ENCODE assay signal across 15 mouse cellular contexts in the genomic region with DNA sequence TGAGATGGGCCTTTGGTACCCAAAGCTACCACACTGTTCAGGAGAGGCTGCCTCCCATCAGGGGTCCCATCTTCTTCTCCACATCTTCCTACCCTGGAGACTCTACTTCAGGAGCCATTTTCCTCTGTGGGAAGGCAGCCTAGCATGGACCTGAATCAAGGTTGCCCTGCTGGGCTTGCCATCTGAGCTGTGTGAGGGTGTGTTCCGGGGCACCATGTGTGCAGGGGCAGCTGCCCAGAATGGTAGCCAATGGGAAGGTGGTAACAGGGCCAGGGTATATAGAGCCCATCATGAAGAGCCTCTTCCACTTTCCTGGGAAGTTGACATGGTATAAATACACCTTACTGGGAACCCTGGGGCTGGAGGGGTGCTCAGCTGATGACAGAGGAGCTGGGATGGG.
"Had no signal": no experiment of that assay in that cellular context is flagged by ENCODE, and none has a peak within 500 bp of the region (broad histone marks: within the 10 kb centered on the region; RNA-seq: fewer than 3 reads in every experiment).

No protein-coding gene starts in this region.

- H3K9me3 ChIP-seq: limb, embryonic 10.5 days; liver, embryonic 15.5 days; megakaryocyte, embryonic 14.5 days; midbrain, embryonic 15.5 days had no signal

- H3K4me1 ChIP-seq: liver, embryonic 15.5 days; megakaryocyte, embryonic 14.5 days had no signal

- H3K4me2 ChIP-seq: liver, embryonic 11.5 days; liver, embryonic 15.5 days; lung, embryonic 14.5 days; midbrain, embryonic 11.5 days; midbrain, embryonic 15.5 days had no signal

- H3K27me3 ChIP-seq: liver, embryonic 15.5 days; midbrain, embryonic 15.5 days had no signal

- H3K9ac ChIP-seq: liver, embryonic 15.5 days; lung, embryonic 14.5 days; midbrain, embryonic 15.5 days had no signal

- H3K4me3 ChIP-seq: layer of hippocampus, adult 2 months; limb, embryonic 10.5 days; liver, embryonic 15.5 days; megakaryocyte, embryonic 14.5 days; midbrain, embryonic 15.5 days had no signal

- ATAC-seq: midbrain, embryonic 15.5 days had no signal

- H3K36me3 ChIP-seq: limb, embryonic 10.5 days; liver, embryonic 15.5 days; midbrain, embryonic 15.5 days had no signal

- DNase-seq: kidney, postnatal 10 days; kidney, postnatal 4 days; lung, embryonic 14.5 days; lung, postnatal 14 days; right cerebral cortex, adult 18-20 months; right cerebral cortex, postnatal 25 days; thymus, postnatal 36 days had no signal

- H3K27ac ChIP-seq: layer of hippocampus, adult 2 months; limb, embryonic 10.5 days; liver, embryonic 15.5 days; macrophage; midbrain, embryonic 15.5 days had no signal
